Mouse (Mus musculus): Measurements from ENCODE around the gene Srpr.

- TF ChIP-seq CTCF (IDR thresholded peaks at IDR 0.05; ENCODE audit: low read depth) (no peak), EP300 (IDR thresholded peaks at IDR 0.05; ENCODE audit: low read depth) (no peak)
These were observed 77.9 kb downstream of the Srpr start for GRCm38 (mm10) chr9:35277855-35278365.
